Comparison of ENCODE assay signal across 19 mouse cellular contexts in genomic region chr13:72227102-72227501, GRCm38 (mm10).
"Had no signal": no experiment of that assay in that cellular context is flagged by ENCODE, and none has a peak within 500 bp of the region (broad histone marks: within the 10 kb centered on the region; RNA-seq: fewer than 3 reads in every experiment).

No protein-coding gene starts in this region.

- H3K4me3 ChIP-seq: left cerebral cortex, adult 2 months; liver, embryonic 13.5 days; neural tube, embryonic 12.5 days; neural tube, embryonic 15.5 days had no signal

- H3K9me3 ChIP-seq: liver, embryonic 13.5 days; neural tube, embryonic 12.5 days; neural tube, embryonic 15.5 days had no signal

- H3K4me1 ChIP-seq: liver, embryonic 13.5 days; neural tube, embryonic 12.5 days; neural tube, embryonic 15.5 days had no signal

- DNase-seq: kidney, postnatal 25 days; layer of hippocampus, postnatal 36 days; liver, embryonic 13.5 days; lung, adult 2 months; lung, postnatal 14 days; lung, postnatal 4 days; midbrain, embryonic 14.5 days; right cerebral cortex, adult 18-20 months; right cerebral cortex, postnatal 14 days; right cerebral cortex, postnatal 4 days; thymus, adult 2 months; thymus, postnatal 14 days; thymus, postnatal 4 days had no signal

- H3K4me2 ChIP-seq: liver, embryonic 13.5 days; midbrain, embryonic 11.5 days; neural tube, embryonic 12.5 days; neural tube, embryonic 15.5 days had no signal

- H3K36me3 ChIP-seq: liver, embryonic 13.5 days; neural tube, embryonic 12.5 days; neural tube, embryonic 15.5 days had no signal

- H3K27ac ChIP-seq: left cerebral cortex, adult 2 months; liver, embryonic 13.5 days; neural tube, embryonic 12.5 days; neural tube, embryonic 15.5 days; stomach, postnatal 0 days had no signal

- ATAC-seq: intestine, postnatal 0 days had no signal

- H3K9ac ChIP-seq: liver, embryonic 13.5 days; neural tube, embryonic 12.5 days; neural tube, embryonic 15.5 days had no signal

- H3K27me3 ChIP-seq: liver, embryonic 13.5 days; neural tube, embryonic 12.5 days; neural tube, embryonic 15.5 days had no signal
